Mouse (Mus musculus): ENCODE measurements around the gene Trim7.

- TF ChIP-seq CTCF (IDR thresholded peaks at IDR 0.05; ENCODE audit: low read depth, low read length) (no peak), POLR2A (IDR thresholded peaks at IDR 0.05; ENCODE audit: insufficient read depth, low read length) (no peak), EP300 (IDR thresholded peaks at IDR 0.05; ENCODE audit: insufficient read depth, low read depth, low read length) (no peak)
Measured at GRCm38 (mm10) chr11:48823536-48823972, 2.4 kb upstream of the Trim7 start.
